Mouse (Mus musculus) cerebellum, postnatal 25 days (tissue): Measurements from ENCODE around the gene Tef.
A peak's percentile ranks its signal among the peaks of the same experiment; 100 is the strongest.

Source experiments
- DNase-seq, 2 experiments: peaks; one replicate each; pipeline ENCODE4 v3.0.0; 2021; ENCODE audit warnings: mixed read lengths in 2 of 2

The Tef gene

DNA sequence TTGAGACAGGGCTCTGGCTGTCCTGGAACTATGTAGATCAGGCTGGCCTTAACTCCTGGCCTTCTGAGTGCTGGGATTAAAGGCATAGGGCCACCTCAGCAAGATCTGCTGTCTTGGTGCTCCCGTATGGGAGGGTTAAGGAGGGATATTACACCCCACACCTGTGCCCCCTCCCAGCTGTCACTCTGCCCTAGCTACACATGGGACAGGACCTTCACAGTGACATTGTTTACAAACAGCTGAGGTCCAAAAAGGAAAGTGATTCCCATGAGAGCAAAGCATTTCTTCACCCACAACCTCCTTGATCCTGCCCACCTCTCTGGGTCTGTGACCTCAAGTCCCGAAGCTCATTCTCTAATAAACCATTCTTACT lies 27.0 kb downstream of the Tef start:
- DNase-seq = no peak

DNA sequence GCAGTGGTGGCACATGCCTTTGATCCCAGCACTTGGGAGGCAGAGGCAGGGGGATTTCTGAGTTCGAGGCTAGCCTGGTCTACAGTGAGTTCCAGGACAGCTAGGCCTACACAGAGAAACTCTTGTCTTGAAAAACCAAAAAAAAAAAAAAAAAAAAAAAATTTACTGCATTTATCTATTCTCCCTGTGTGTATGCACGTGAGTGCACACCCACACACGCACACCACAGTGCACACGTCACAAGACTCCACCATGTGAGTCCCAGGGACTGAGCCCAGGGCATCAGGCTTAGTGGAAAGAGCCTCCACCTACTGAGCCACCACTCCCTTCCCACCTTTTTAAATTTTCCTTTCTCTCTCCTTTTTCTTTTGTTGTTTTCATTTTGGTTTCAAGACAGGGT lies 28.3 kb downstream of the Tef start:
- DNase-seq = no peak

DNA sequence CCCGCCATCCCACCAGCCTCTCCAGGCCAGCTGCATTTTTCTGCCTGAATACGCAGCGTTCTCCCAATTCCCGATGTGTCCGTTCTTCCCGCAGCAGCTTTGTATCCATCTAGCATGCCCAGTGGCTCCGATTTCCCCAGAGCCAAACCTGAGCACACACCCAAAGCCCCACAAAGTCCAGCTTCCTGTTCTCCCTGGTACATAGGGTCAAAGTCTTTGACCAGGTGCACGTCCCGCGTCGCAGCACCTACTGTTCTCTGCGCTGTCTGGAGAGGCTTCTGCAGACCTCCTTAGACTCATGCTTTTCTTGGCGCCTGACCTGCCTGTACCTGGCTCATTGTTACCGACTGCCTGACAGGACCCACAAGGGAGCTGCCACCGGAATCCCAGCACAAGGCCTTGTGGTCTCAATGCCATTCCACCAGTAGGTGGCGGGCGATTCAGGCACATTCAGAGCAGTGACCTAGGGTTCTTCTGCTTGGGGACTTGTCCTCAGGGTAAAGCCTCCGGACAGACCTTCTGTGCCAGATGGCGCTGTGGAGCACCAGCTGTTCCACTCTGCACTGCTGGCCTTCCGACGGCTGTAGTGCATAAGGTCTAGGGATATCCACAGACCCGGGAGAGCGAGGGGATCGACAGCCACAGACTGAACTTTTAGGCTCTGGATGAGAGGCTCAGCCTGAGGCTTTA lies 29.1 kb downstream of the Tef start:
- DNase-seq = peak; percentile 91 to 96

DNA sequence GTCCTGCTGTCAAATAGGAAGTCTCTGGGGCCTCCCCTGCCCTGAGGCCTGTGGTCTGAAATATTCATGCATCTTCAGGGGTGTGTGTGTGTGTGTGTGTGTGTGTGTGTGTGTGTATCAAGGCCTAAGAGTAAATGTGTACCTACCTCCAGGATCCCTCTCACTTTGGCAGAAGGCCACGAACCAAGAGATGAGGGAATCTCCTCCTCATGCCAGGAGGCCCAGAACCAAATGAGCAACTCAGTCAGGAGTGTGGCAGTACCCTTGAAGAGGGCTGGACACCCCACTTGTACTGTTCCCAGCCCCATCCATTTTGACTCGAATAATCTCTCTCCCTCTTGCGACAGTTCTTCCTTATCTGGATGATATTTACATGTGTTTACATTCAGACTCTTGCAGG lies 30.0 kb downstream of the Tef start:
- DNase-seq = no peak

DNA sequence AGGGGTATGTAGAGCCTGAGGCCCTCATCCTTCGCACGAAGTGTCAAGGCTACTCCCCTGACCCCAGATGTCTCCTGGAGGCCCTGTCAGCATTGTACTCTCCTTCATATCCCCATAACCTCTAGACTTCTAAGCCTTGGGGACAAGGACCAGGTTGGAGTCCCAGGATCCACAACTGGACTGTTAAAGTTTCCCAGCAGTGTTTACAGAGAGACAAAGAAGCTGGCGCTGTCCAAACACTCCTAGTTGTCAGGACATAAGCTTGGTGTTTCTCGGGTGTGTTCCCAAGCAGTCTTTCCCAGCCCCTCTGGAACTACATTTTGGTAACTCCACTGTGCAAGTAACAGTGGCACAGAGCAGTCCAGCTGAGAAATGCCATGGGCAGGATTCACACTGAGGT lies 31.3 kb downstream of the Tef start:
- DNase-seq = no peak

DNA sequence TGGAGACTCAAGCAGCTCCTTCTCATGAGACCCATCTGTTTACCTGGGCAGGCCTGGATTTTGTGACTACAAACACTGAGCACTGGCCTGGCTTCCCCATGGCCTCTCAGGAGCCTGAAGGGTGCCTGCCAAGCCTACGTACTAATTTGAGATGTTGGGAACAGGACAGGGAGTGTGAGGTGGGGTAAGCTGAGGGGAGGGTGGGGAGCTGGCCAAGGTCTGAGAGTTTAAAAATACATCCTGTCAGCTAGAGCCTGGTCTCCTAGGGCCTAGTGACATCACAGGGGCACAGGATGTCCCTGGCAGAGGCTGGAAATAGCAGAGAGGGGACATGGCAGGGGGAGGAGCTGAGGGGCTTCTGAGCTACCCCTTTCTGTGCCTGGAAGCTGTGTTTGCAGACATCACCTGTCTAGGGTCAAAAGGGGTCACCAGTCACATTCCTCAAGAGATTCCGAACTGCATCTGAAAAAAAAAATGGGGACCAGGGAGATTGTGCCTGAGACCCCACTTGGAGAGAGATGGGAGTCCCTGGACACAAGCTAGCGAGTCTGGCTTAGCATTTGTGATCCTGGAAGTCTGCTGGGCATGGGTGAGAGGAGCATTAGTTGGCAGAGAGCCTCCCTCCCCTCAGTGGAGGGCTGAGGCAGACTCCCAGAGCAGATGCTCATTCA lies 32.1 kb downstream of the Tef start:
- peak; percentile 67 to 68 for DNase-seq

DNA sequence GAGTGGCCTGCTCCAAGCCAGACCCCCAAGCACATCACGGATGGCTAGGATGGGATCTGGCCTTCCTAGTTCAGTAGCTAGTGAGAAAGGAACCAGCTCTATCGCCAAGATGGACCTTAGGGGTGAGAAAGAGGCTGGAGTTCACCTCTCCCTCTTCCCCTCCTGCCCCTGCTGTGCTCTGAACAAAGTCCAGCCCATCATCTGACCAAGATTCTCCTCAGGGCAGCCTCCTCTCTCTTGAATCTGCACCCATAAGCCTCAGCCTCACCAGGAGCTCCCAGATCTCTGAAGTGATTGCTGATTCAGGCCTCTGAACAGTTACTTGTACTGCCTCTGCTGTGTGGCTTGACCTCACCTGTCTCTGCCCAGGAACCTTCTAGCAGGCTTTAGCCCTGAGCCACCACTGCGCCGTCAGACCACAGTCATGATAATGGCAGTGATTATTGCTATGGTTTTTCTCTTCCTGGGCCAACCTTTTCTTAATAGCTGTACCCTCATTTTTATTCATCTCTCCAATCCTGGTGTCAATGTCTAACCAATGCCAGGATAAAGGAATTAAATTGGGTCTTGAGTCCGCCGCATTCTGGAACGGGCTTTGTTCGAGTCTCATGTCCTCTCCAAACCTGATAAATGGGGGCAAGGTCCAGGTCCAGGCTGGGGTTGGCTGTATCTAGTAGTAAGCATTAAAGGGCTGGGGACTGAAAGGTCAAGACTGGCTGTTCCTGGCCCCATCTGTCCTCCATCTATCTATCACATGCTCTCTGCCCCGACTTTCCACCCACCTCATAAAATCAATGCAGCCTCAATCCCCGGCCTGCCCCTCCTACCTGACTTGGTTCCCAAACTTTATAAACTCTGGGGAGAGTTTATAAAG lies 33.0 kb downstream of the Tef start:
- DNase-seq = no peak

DNA sequence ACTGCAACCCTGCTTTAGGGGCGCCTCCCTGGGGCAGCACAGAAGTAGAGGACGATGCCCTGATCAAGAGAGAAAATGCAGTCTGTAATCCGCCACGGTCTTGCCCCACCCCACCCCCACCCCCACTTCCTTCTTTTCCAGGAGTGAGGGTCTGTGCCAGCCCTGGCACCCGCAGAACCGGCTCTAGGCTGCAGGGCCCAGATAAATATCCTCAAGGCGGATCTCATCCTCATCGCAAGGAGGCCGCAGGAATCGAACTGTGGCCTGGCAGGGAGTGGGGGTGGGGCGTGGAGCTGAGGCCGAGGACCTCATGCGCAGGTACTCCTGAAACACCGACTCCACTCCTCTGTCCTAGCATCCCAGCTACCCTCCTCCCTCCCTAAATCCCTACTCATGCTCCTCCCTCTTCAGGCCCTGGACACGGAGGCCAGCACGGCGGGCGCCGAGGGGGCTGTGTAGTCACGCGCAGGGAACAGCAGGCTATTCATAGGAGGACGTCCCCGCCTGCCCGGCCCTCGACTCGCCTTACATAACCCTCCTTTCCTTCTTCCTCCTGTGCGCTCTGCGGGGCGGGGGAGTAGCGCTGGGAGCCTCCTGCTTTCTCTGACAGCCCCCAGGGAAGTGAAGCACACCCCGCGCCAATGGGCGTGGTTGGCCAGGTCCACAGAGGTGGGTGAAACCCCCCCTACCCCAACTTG lies 34.1 kb downstream of the Tef start:
- DNase-seq = peak; percentile 87

DNA sequence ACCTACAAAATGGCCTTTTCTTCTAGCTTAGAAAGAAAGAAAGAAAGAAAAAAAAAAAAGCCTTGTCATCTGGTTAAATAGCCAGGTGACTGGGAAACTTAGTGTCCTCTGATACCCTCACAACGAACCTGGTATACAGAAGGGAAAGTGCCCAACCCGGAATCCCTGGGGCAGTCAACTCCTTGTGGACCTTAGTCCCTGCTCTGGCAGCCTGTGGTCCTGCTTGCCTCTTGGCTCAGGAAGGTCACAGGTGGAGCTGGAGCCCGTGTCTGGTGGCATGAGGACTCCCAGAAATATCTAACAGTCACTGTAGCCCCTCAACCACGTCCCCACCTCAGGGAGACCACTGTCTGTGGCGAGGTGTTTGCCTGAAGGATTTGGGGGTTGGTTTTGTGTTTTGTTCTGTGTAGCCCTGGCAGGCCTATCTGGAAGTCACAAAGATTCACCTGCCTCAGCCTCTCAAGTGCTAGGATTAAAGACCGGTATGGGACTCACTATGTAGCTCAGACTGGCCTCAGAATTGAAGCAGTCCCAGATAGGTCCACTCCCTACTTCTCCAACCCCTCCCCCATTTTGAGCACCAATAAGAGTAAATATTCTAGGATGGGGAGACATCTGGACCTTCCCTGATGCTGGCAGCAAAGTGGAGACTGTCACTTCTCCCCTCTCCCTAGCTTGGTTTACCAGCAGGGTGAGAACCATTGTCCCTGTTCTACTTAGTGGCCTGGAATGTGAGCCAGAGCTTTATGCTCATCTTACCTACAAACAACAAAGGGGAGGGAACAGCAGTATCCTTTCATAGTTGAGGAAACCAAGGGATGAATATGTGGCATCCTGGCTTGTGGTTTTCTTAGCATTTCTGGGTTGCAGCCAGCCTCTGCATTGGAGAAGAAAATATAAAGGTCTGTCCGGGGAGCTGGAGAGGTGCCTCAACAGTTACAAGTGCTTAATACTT lies 35.0 kb downstream of the Tef start:
- peak in 1 of 2 experiments; percentile 53 for DNase-seq

DNA sequence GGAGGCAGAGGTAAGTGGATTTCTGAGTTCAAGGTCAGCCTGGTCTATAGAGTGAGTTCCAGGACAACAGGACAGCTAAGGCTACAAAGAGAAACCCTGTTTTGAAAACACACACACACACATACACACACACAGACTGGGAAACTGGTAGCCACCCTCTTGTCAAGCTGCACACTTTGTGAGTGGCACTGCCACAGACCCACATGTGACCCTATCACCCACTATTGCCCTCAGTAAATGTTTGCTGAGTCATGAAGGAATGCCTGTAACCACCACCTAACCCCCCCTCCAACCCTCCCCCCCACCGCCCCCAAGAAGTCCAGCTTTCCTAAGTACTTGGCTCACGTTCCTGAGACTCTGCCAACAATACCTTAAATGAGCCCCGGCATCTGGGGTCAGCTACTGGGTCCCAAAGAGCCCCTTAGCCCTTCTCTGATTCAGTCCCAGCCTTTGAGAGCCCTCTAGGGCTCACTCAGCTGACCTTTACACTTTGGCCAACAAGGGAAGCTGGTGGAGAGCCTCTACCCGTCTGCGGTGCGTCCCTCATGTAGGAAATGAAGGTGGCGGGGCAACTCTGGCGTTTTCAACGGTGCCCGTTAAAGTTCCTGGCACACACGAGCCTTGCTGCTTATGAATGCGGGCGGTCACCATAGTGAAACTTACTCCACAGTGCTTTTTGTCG lies 36.5 kb downstream of the Tef start:
- peak in 1 of 2 experiments; percentile 51 for DNase-seq

DNA sequence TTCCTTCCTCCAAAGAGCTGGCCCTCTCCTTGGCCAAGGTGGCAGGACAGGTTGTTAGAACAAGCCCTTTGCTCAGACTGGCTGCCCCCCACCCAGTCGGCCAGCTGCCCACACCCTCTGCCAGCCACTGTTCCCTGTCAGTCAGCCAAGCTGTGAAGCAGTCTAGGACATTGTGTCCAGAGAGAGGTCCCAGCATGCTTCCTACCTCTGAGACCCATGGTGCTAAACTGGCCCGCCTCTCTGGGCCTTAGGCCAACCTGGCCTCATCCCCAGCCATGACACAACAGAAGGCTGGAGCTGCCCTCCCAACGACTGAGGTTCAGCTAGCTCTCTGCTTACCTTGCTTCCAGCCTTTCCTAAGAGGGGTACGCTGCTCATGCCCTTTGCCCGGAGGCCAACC lies 37.4 kb downstream of the Tef start:
- DNase-seq = peak; percentile 97 to 99

DNA sequence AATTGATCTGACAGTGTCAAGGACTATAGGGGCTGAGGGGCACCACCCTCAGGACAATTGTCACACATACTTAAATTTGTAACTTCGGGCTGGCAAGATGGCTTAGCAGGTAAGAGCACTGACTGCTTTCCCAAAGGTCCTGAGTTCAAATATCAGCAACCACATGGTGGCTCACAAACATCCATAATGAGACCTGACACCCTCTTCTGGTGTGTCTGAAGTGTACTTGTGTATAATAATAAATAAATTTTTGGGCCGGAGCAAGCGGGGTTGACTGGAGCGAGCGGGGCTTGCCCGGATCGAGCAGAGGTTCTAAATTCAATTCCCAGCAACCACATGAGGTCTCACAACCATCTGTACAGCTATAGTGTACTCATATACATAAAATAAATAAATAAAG lies 38.1 kb downstream of the Tef start:
- DNase-seq = no peak

DNA sequence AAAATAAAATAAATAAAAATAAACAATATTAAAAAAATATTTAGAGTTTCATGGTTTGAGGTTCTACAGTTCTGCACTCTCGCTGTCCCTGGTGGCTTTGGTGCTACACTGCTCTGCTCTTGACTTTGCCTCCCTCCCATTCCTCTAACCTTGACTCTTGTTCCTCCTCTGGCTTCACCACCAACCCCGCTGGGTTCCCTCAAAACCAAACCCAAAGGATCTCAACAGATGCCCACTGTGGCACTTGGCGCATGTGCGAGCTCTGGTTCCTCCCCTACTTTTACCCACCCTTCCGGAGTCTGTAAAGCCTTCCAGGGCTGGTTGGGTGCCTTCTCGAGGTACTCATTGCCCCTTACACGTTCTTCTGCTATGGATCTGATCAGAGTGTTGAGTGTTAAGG lies 40.1 kb downstream of the Tef start:
- no peak for DNase-seq

DNA sequence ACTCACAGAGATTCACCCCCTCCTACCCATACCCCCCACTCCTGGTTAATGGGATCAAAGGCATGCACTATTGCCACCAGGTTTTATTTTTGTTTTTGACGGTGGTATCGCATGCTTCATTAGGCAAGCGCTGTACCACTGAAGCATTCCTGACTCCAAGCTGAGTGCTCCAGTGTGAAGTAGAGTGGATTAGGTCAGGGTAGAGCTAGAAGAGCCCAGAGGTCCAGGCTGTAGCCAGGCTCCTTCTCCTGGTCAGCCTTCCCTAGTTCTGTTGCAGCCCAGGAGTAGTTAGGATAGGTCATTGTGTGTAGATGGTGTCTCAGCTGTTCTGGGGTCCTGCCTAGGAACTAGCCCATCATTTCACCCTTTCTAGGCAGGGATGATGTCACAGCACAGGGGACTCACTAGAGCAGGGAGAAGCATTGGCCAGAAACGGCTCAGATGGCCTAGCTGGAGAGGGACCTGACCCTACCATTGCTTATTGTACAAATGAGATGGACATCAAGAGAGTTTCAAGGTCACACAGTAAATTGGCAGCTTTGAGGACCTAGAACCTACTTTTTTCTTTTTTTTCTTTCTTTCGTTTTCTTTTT lies 42.9 kb downstream of the Tef start:
- no peak for DNase-seq

DNA sequence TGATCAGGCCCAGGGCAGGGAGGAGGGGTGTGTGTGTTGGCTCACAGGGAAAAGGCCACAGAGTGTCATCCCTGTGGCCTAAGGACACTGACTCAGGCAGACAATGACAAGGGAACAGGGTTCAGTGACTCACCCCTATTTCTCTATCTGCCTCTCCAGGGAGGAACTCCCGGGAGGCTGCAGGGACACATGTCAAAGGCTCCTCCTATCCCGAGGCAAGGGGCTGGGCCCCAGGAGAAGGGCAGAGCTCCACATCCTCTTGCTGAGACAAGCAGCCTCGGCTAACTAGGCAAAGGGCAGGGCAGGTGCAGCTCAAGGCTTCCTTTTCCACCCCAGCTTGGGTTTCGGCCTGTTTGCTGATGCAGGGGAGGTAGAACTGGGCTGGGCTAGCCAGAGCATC lies 43.5 kb downstream of the Tef start:
- DNase-seq = no peak

DNA sequence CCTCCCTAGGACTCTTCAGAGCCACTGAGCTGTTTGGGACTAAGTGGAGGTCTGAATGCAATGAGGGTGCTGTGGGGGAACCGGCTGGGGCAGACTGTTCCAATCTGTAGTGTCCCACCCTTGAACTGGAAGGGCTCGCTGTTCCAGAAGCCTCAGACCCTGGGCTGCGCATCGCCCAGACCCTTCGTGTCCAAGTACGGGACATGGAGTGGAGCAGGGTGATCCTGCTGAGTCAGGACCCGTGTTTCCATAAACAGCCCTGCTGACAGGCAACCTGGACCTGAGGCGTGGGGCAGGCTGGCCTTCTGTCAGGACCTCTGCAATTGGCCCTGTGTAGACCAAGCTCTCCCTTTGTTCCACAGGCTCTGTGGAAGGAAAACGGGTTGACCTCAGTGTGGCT lies 44.5 kb downstream of the Tef start:
- no peak for DNase-seq

DNA sequence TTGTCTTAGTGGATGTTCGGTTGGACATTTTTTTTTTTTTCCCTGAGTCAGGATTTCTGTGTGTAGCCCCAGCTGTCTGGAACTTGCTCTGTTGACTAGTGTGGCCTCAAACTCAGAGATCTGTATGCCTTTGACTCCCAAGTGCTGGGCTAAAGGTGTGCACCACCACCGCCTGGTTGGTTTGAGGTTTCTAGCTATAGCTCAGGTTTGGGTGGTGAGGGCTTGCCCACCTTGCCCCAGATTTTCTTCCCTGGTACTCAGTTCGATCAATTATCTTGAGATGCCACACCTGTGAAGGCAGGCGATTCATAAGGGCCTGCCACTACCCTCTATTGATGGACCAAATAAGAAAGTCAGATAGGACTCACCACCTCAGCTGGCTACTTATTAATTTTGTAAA lies 44.9 kb downstream of the Tef start:
- no peak for DNase-seq

DNA sequence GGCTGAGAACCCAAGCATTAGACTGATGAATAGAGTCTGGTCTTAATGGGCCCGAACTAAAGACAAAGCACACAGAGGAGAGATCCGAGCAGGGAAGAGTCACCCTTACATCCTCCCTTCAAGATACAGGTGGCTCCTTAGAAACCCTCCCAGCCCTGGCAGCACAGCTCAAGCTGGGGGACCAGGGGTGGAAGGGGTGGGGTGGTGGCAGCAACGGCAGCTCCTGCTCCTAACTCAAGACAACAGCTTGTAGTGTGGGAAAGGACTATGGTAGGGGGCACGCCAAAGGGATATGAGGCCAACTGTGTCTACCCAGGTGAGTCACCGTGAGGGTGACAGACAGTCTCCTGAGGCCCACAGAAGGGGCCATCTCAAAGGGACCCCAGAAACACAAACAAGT lies 45.6 kb downstream of the Tef start:
- no peak for DNase-seq

DNA sequence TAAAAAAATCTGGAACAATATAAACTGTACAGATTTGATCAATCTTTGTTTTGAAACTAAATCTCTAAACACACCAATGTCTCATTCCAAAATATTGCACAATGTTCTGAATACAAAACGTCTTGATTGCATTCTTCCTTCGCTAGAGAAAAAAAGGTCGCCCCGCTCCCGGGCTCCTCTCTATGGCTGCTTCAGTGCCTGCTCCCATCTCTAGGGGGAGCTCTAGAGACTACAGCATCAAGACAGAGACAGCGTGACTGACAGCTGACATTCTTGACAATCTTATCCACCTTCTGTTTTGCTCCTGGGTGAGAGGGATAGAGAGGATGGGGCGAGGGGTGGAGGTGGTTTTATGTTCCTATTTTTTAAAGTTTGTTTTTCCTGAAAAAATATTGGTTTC lies 46.1 kb downstream of the Tef start:
- peak; percentile 57 to 74 for DNase-seq

DNA sequence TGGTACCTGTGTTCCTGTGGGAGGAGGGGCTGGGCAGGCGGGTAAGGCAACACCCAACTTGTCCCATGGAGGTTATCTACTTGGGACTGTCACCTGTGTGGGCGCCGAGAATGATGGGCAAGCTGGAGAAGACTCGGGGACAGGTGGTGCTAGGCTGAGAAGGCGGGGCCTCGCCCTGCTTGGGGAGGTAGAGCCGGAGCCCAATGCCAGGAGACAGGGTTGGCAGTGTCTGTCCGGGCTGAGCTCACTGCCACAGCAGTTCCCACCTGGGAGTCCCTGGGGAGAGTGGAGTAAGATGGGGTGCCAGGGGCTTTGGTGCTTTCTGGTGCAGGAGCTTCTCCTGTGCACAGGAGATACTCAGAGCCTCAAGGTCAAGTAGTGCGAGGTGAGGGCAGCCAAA lies 46.9 kb downstream of the Tef start:
- DNase-seq = peak; percentile 79 to 80

DNA sequence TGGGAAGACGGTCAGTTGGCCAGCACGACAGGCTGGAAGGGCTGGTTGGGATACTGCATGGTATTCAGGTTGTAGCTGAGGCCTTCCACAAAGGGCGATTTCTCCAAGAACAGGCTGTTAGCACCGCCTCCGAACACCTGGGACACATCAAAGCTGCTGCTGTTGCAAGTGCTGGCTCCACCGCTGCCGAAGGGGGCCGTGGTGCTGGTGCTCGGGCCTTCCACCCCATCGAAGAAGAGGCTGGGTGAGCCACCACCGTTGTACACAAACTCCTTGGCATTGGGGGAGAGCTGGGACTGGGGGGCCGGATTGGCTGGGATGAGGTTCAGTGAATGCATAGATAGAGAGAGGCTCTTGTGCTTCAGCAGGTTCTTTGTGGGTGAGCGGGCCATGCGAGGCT lies 48.5 kb downstream of the Tef start:
- peak in 1 of 2 experiments; percentile 30 for DNase-seq
